Mouse (Mus musculus) embryonic facial prominence, embryonic 15.5 days (tissue): ENCODE results near the gene Pkp1. TPM values are rescaled to one million over a fixed set of nuclear protein-coding genes. Genes with fewer than 3 reads are reported as not detected.
A peak's percentile ranks its signal among the peaks of the same experiment; 100 is the strongest.

Experiments
- ATAC-seq: fragments of 200-750 bp; cut with Nextera tagmentation; 2 replicates; pipeline ENCODE4 v1.8.0; 2017; ENCODE audit warnings: low read depth, moderate TSS enrichment; ENCODE audit not compliant: insufficient number of reproducible peaks, low FRiP score, low TSS enrichment
- H3K27ac ChIP-seq: fragments of 300-500 bp; sonication (generic); replicated peaks from 2 replicates; pipeline ENCODE4 v1.5.1; 2015; ENCODE audit warnings: mild to moderate bottlenecking, inconsistent platforms
- H3K27me3 ChIP-seq: fragments of 300-500 bp; sonication (generic); 2 replicates; pipeline ENCODE4 v1.6.1; 2015; ENCODE audit warnings: inconsistent platforms
- H3K36me3 ChIP-seq: fragments of 300-500 bp; sonication (generic); 2 replicates; pipeline ENCODE4 v1.6.1; 2015; ENCODE audit warnings: mild to moderate bottlenecking, inconsistent platforms
- H3K4me1 ChIP-seq: fragments of 300-500 bp; sonication (generic); 2 replicates; pipeline ENCODE4 v1.6.1; 2015; ENCODE audit warnings: inconsistent platforms
- H3K4me2 ChIP-seq: fragments of 300-500 bp; sonication (generic); replicated peaks from 2 replicates; pipeline ENCODE4 v1.6.1; 2015; ENCODE audit warnings: mild to moderate bottlenecking, inconsistent platforms
- H3K4me3 ChIP-seq: fragments of 300-500 bp; sonication (generic); replicated peaks from 2 replicates; pipeline ENCODE4 v1.5.1; 2015; ENCODE audit warnings: mild to moderate bottlenecking, inconsistent platforms
- H3K9ac ChIP-seq: fragments of 300-500 bp; sonication (generic); 2 replicates; pipeline ENCODE4 v1.6.1; 2015; ENCODE audit warnings: inconsistent platforms
- H3K9me3 ChIP-seq: fragments of 300-500 bp; sonication (generic); replicated peaks from 2 replicates; pipeline ENCODE4 v1.6.1; 2016; ENCODE audit warnings: inconsistent platforms
- WGBS: fragments of 180-500 bp; shearing (Covaris S2); methylation state at CpG from one replicate; pipeline ENCODE4 v1.1.7; 2015; 5-methylcytosine and 5-hydroxymethylcytosine counted together
- polyA plus RNA-seq: library from polyadenylated mRNA; unstranded; fragments of >200 nt; fragmentation: Nextera tagmentation; extraction: Ambion mirVana; gene quantifications from 2 replicates; pipeline ENCODE4 v1.2.1, GENCODE M21; 2015

The Pkp1 gene
- polyA plus RNA-seq, 1 experiment from 2014 or later = 67.2 TPM

- no peak for ATAC-seq
- Histone ChIP-seq H3K9me3 (no peaks in the 10 kb centered on the region), H3K27ac (no peak overlapping the region), H3K4me3 (no peak overlapping the region), H3K9ac (no peak overlapping the region), H3K27me3 (no peaks in the 10 kb centered on the region), H3K4me2 (no peak overlapping the region), H3K36me3 (0 out of 2 replicates have a peak, but pooled peaks cover 7% of the 10 kb centered on the region), H3K4me1 (no peaks in the 10 kb centered on the region)
- 72% methylated on average over 2 of the region's 2 CpGs for WGBS
Observed at GRCm38 (mm10) chr1:135877248-135877647, 41.8 kb downstream of the Pkp1 start.

GRCm38 (mm10) chr1:135872991-135873390 lies 46.0 kb downstream of the Pkp1 start:
- no peak for ATAC-seq
- 67% methylated on average over 4 of the region's 4 CpGs for WGBS

GRCm38 (mm10) chr1:135868570-135868969 lies 50.4 kb downstream of the Pkp1 start:
- no peaks in the 10 kb centered on the region for H3K9me3 ChIP-seq
- no peak overlapping the region for H3K4me2 ChIP-seq
- 85% methylated on average over 6 of the region's 6 CpGs for WGBS
- no peak for ATAC-seq
- H3K36me3 ChIP-seq = no peaks in the 10 kb centered on the region
- H3K9ac ChIP-seq = no peak overlapping the region
- 0 out of 2 replicates have a peak, but pooled peaks cover 7% of the 10 kb centered on the region for H3K4me1 ChIP-seq
- H3K27ac ChIP-seq = no peak overlapping the region
- no peaks in the 10 kb centered on the region for H3K27me3 ChIP-seq
- no peak overlapping the region for H3K4me3 ChIP-seq

More at GRCm38 (mm10) chr1:135872991-135873390, 46.0 kb downstream of the Pkp1 start:
- Histone ChIP-seq H3K27me3 (no peaks in the 10 kb centered on the region), H3K27ac (no peak overlapping the region), H3K9ac (no peak overlapping the region), H3K9me3 (no peaks in the 10 kb centered on the region), H3K4me1 (no peaks in the 10 kb centered on the region), H3K4me2 (no peak overlapping the region), H3K4me3 (no peak overlapping the region), H3K36me3 (no peaks in the 10 kb centered on the region)

GRCm38 (mm10) chr1:135865518-135866194 lies 53.4 kb downstream of the Pkp1 start:
- Histone ChIP-seq H3K4me2 (no peak overlapping the region), H3K9ac (no peak overlapping the region), H3K4me1 (0 out of 2 replicates have a peak, but pooled peaks cover 7% of the 10 kb centered on the region), H3K9me3 (no peaks in the 10 kb centered on the region), H3K27me3 (no peaks in the 10 kb centered on the region), H3K4me3 (no peak overlapping the region), H3K27ac (no peak overlapping the region), H3K36me3 (no peaks in the 10 kb centered on the region)
- 46% methylated on average over 19 of the region's 19 CpGs for WGBS
- peak; percentile 66 for ATAC-seq

- no peak overlapping the region for H3K9ac ChIP-seq
- ATAC-seq = no peak
- no peak overlapping the region for H3K4me2 ChIP-seq
- H3K4me1 ChIP-seq = 0 out of 2 replicates have a peak, but pooled peaks cover 7% of the 10 kb centered on the region
- no peak overlapping the region for H3K27ac ChIP-seq
- no peaks in the 10 kb centered on the region for H3K36me3 ChIP-seq
- WGBS = 79% methylated on average over 6 of the region's 6 CpGs
- no peaks in the 10 kb centered on the region for H3K9me3 ChIP-seq
- no peaks in the 10 kb centered on the region for H3K27me3 ChIP-seq
- H3K4me3 ChIP-seq = no peak overlapping the region
Observed at GRCm38 (mm10) chr1:135864830-135865229, 54.2 kb downstream of the Pkp1 start.

GRCm38 (mm10) chr1:135863786-135864335 lies 55.1 kb downstream of the Pkp1 start:
- no peaks in the 10 kb centered on the region for H3K36me3 ChIP-seq
- 82% methylated on average over 9 of the region's 9 CpGs for WGBS
- no peaks in the 10 kb centered on the region for H3K27me3 ChIP-seq
- H3K4me2 ChIP-seq = no peak overlapping the region
- H3K27ac ChIP-seq = no peak overlapping the region
- no peak overlapping the region for H3K9ac ChIP-seq
- H3K4me1 ChIP-seq = 0 out of 2 replicates have a peak, but pooled peaks cover 7% of the 10 kb centered on the region
- no peak overlapping the region for H3K4me3 ChIP-seq
- no peaks in the 10 kb centered on the region for H3K9me3 ChIP-seq
- ATAC-seq = no peak

GRCm38 (mm10) chr1:135862561-135862960 lies 56.4 kb downstream of the Pkp1 start:
- no peak overlapping the region for H3K9ac ChIP-seq
- H3K4me3 ChIP-seq = no peak overlapping the region
- H3K9me3 ChIP-seq = no peaks in the 10 kb centered on the region
- ATAC-seq = no peak
- no peaks in the 10 kb centered on the region for H3K36me3 ChIP-seq
- 73% methylated on average over 5 of the region's 5 CpGs for WGBS
- no peak overlapping the region for H3K4me2 ChIP-seq
- no peak overlapping the region for H3K27ac ChIP-seq
- 0 out of 2 replicates have a peak, but pooled peaks cover 7% of the 10 kb centered on the region for H3K4me1 ChIP-seq
- no peaks in the 10 kb centered on the region for H3K27me3 ChIP-seq

GRCm38 (mm10) chr1:135861980-135862552 lies 56.9 kb downstream of the Pkp1 start:
- 0 out of 2 replicates have a peak, but pooled peaks cover 7% of the 10 kb centered on the region for H3K4me1 ChIP-seq
- no peak overlapping the region for H3K27ac ChIP-seq
- 60% methylated on average over 9 of the region's 9 CpGs for WGBS
- no peaks in the 10 kb centered on the region for H3K9me3 ChIP-seq
- no peak overlapping the region for H3K4me3 ChIP-seq
- H3K27me3 ChIP-seq = no peaks in the 10 kb centered on the region
- no peak overlapping the region for H3K4me2 ChIP-seq
- H3K36me3 ChIP-seq = no peaks in the 10 kb centered on the region
- H3K9ac ChIP-seq = no peak overlapping the region
- 0 out of 2 replicates have a peak, but pooled peaks have one; percentile 30 for ATAC-seq

GRCm38 (mm10) chr1:135861091-135861490 lies 57.9 kb downstream of the Pkp1 start:
- no peak overlapping the region for H3K4me2 ChIP-seq
- no peak overlapping the region for H3K4me3 ChIP-seq
- H3K4me1 ChIP-seq = 0 out of 2 replicates have a peak, but pooled peaks cover 7% of the 10 kb centered on the region
- H3K27me3 ChIP-seq = no peaks in the 10 kb centered on the region
- H3K36me3 ChIP-seq = no peaks in the 10 kb centered on the region
- no peak overlapping the region for H3K27ac ChIP-seq
- no peak for ATAC-seq
- WGBS = 75% methylated on average over 5 of the region's 5 CpGs
- no peak overlapping the region for H3K9ac ChIP-seq
- H3K9me3 ChIP-seq = no peaks in the 10 kb centered on the region

- WGBS = 88% methylated on average over 7 of the region's 7 CpGs
- no peaks in the 10 kb centered on the region for H3K9me3 ChIP-seq
- H3K4me2 ChIP-seq = no peak overlapping the region
- no peaks in the 10 kb centered on the region for H3K36me3 ChIP-seq
- no peaks in the 10 kb centered on the region for H3K4me1 ChIP-seq
- H3K27ac ChIP-seq = no peak overlapping the region
- ATAC-seq = no peak
- no peak overlapping the region for H3K4me3 ChIP-seq
- H3K27me3 ChIP-seq = no peaks in the 10 kb centered on the region
- no peak overlapping the region for H3K9ac ChIP-seq
Observed at GRCm38 (mm10) chr1:135858533-135858932, 60.5 kb downstream of the Pkp1 start.

- Histone ChIP-seq H3K4me2 (no peak overlapping the region), H3K27me3 (no peaks in the 10 kb centered on the region), H3K27ac (no peak overlapping the region), H3K9me3 (no peaks in the 10 kb centered on the region), H3K9ac (no peak overlapping the region), H3K4me1 (no peaks in the 10 kb centered on the region), H3K36me3 (no peaks in the 10 kb centered on the region), H3K4me3 (no peak overlapping the region)
- ATAC-seq = peak; percentile 36; the same call in 1 of the 2 replicates
- WGBS = 50% methylated on average over 11 of the region's 11 CpGs
Observed at GRCm38 (mm10) chr1:135857137-135857775, 61.8 kb downstream of the Pkp1 start.
